Mouse (Mus musculus) heart, embryonic 16.5 days (tissue): ENCODE data around the gene Tvp23b. TPM values are rescaled to one million over a fixed set of nuclear protein-coding genes. Genes with fewer than 3 reads are reported as not detected.

Source experiments
- ATAC-seq: fragments of 200-750 bp; cut with Nextera tagmentation; replicated peaks from 2 replicates; pipeline ENCODE4 v1.8.0; 2017; ENCODE audit warnings: moderate number of reproducible peaks; ENCODE audit not compliant: insufficient read depth, low FRiP score; ENCODE audit errors: extremely low read depth
- H3K27ac ChIP-seq: fragments of 300-500 bp; sonication (generic); 2 replicates; pipeline ENCODE4 v1.5.1; 2014; ENCODE audit warnings: mild to moderate bottlenecking, low read length, control low read depth, moderate library complexity
- H3K27me3 ChIP-seq: fragments of 300-500 bp; sonication (generic); 2 replicates; pipeline ENCODE4 v1.6.1; 2014; ENCODE audit warnings: low read length, mixed read lengths; ENCODE audit not compliant: control insufficient read depth, insufficient read depth
- H3K36me3 ChIP-seq: fragments of 300-500 bp; sonication (generic); 2 replicates; pipeline ENCODE4 v1.6.1; 2014; ENCODE audit not compliant: control insufficient read depth, insufficient read depth
- H3K4me1 ChIP-seq: fragments of 300-500 bp; sonication (generic); 2 replicates; pipeline ENCODE4 v1.6.1; 2014; ENCODE audit warnings: low read length, mixed read lengths; ENCODE audit not compliant: control insufficient read depth, insufficient read depth
- H3K4me2 ChIP-seq: fragments of 300-500 bp; sonication (generic); 2 replicates; pipeline ENCODE4 v1.6.1; 2014; ENCODE audit warnings: low read depth, mild to moderate bottlenecking, control low read depth, low read length
- H3K4me3 ChIP-seq: fragments of 300-500 bp; sonication (generic); 2 replicates; pipeline ENCODE4 v1.5.1; 2014; ENCODE audit warnings: mild to moderate bottlenecking, control low read depth, low read length
- H3K9ac ChIP-seq: fragments of 300-500 bp; sonication (generic); 2 replicates; pipeline ENCODE4 v1.6.1; 2014; ENCODE audit warnings: low read length, control low read depth
- H3K9me3 ChIP-seq: fragments of 300-500 bp; sonication (generic); replicated peaks from 2 replicates; pipeline ENCODE4 v1.6.1; 2016; ENCODE audit warnings: low read length; ENCODE audit not compliant: control insufficient read depth
- whole genome bisulfite sequencing: fragments of 180-500 bp; shearing (Covaris S2); extraction: QIAGEN DNeasy Blood & Tissue Kit; methylation state at CpG from one replicate; pipeline ENCODE4 v1.1.7; 2014; 5-methylcytosine and 5-hydroxymethylcytosine counted together
- polyA plus RNA-seq: library from polyadenylated mRNA; unstranded; fragments of >200 nt; fragmentation: Nextera tagmentation; extraction: Ambion mirVana; gene quantifications from 2 replicates; pipeline ENCODE4 v1.2.1, GENCODE M21; 2015

Tvp23b gene
- polyA plus RNA-seq, 1 experiment from 2014 or later = 54.9 TPM

- Histone ChIP-seq H3K9me3 (no peaks in the 10 kb centered on the region), H3K4me1 (peaks cover 7% of the 10 kb centered on the region), H3K27me3 (no peaks in the 10 kb centered on the region), H3K27ac (peak overlapping the region; percentile 67), H3K9ac (peak overlapping the region; percentile 64), H3K4me3 (peak overlapping the region; percentile 93), H3K36me3 (peaks cover 10% of the 10 kb centered on the region), H3K4me2 (peak overlapping the region; percentile 90)
- WGBS = 25% methylated on average over 9 of the region's 9 CpGs
- ATAC-seq = no peak
Measured at GRCm38 (mm10) chr11:62878728-62879127, 527 bp upstream of the Tvp23b start.

GRCm38 (mm10) chr11:62883407-62883806, 4.2 kb downstream of the Tvp23b start:
- H3K4me2 ChIP-seq = no peak overlapping the region
- H3K36me3 ChIP-seq = peaks cover 28% of the 10 kb centered on the region
- no peak overlapping the region for H3K27ac ChIP-seq
- no peak overlapping the region for H3K4me3 ChIP-seq
- no peaks in the 10 kb centered on the region for H3K9me3 ChIP-seq
- H3K4me1 ChIP-seq = peaks cover 7% of the 10 kb centered on the region
- no peak overlapping the region for H3K9ac ChIP-seq
- no peak for ATAC-seq
- WGBS = 76% methylated on average over 8 of the region's 8 CpGs
- no peaks in the 10 kb centered on the region for H3K27me3 ChIP-seq

GRCm38 (mm10) chr11:62885323-62885722, 6.1 kb downstream of the Tvp23b start:
- no peaks in the 10 kb centered on the region for H3K9me3 ChIP-seq
- ATAC-seq = no peak
- no peaks in the 10 kb centered on the region for H3K27me3 ChIP-seq
- H3K9ac ChIP-seq = no peak overlapping the region
- H3K36me3 ChIP-seq = peaks cover 31% of the 10 kb centered on the region
- H3K4me1 ChIP-seq = peaks cover 1% of the 10 kb centered on the region
- H3K4me2 ChIP-seq = no peak overlapping the region
- 73% methylated on average over 5 of the region's 5 CpGs for WGBS
- H3K4me3 ChIP-seq = no peak overlapping the region
- H3K27ac ChIP-seq = no peak overlapping the region

GRCm38 (mm10) chr11:62890796-62891195, 11.5 kb downstream of the Tvp23b start:
- H3K36me3 ChIP-seq = peaks cover 23% of the 10 kb centered on the region
- WGBS = 89% methylated on average over 4 of the region's 4 CpGs
- H3K27ac ChIP-seq = no peak overlapping the region
- H3K27me3 ChIP-seq = no peaks in the 10 kb centered on the region
- H3K4me3 ChIP-seq = no peak overlapping the region
- no peak for ATAC-seq
- no peak overlapping the region for H3K9ac ChIP-seq
- H3K9me3 ChIP-seq = no peaks in the 10 kb centered on the region
- H3K4me1 ChIP-seq = no peaks in the 10 kb centered on the region
- no peak overlapping the region for H3K4me2 ChIP-seq

GRCm38 (mm10) chr11:62891763-62892162, 12.5 kb downstream of the Tvp23b start:
- no peak for ATAC-seq
- H3K36me3 ChIP-seq = peaks cover 17% of the 10 kb centered on the region
- WGBS = 89% methylated on average over 11 of the region's 11 CpGs

GRCm38 (mm10) chr11:62901699-62902323, 22.6 kb downstream of the Tvp23b start:
- H3K9me3 ChIP-seq = no peaks in the 10 kb centered on the region
- WGBS = 25% methylated on average over 12 of the region's 12 CpGs
- ATAC-seq = peak; percentile 52
- no peak overlapping the region for H3K9ac ChIP-seq
- no peaks in the 10 kb centered on the region for H3K36me3 ChIP-seq
- H3K27me3 ChIP-seq = no peaks in the 10 kb centered on the region
- no peak overlapping the region for H3K4me2 ChIP-seq
- no peaks in the 10 kb centered on the region for H3K4me1 ChIP-seq
- H3K4me3 ChIP-seq = no peak overlapping the region
- no peak overlapping the region for H3K27ac ChIP-seq

More at GRCm38 (mm10) chr11:62891763-62892162, 12.5 kb downstream of the Tvp23b start:
- Histone ChIP-seq H3K4me2 (no peak overlapping the region), H3K4me3 (no peak overlapping the region), H3K27ac (no peak overlapping the region), H3K9me3 (no peaks in the 10 kb centered on the region), H3K4me1 (no peaks in the 10 kb centered on the region), H3K9ac (no peak overlapping the region), H3K27me3 (no peaks in the 10 kb centered on the region)

GRCm38 (mm10) chr11:62903871-62904495, 24.7 kb downstream of the Tvp23b start:
- WGBS = 72% methylated on average over 6 of the region's 6 CpGs
- no peak for ATAC-seq
- H3K27me3 ChIP-seq = no peaks in the 10 kb centered on the region
- H3K9me3 ChIP-seq = no peaks in the 10 kb centered on the region
- no peak overlapping the region for H3K9ac ChIP-seq
- no peak overlapping the region for H3K4me2 ChIP-seq
- H3K4me1 ChIP-seq = no peaks in the 10 kb centered on the region
- H3K4me3 ChIP-seq = no peak overlapping the region
- H3K36me3 ChIP-seq = no peaks in the 10 kb centered on the region
- H3K27ac ChIP-seq = no peak overlapping the region

GRCm38 (mm10) chr11:62909720-62910306, 30.6 kb downstream of the Tvp23b start:
- WGBS = 66% methylated on average over 3 of the region's 3 CpGs
- Histone ChIP-seq H3K27ac (no peak overlapping the region), H3K4me3 (no peak overlapping the region), H3K27me3 (no peaks in the 10 kb centered on the region), H3K4me1 (no peaks in the 10 kb centered on the region), H3K4me2 (no peak overlapping the region), H3K9me3 (no peaks in the 10 kb centered on the region), H3K36me3 (no peaks in the 10 kb centered on the region), H3K9ac (no peak overlapping the region)
- no peak for ATAC-seq

- H3K4me1 ChIP-seq = no peaks in the 10 kb centered on the region
- no peak overlapping the region for H3K4me3 ChIP-seq
- no peak overlapping the region for H3K9ac ChIP-seq
- H3K9me3 ChIP-seq = no peaks in the 10 kb centered on the region
- H3K4me2 ChIP-seq = no peak overlapping the region
- peak; percentile 63 for ATAC-seq
- WGBS = 47% methylated on average over 8 of the region's 8 CpGs
- H3K27me3 ChIP-seq = no peaks in the 10 kb centered on the region
- H3K36me3 ChIP-seq = no peaks in the 10 kb centered on the region
- H3K27ac ChIP-seq = peak overlapping the region; percentile 20; the same call in 1 of the 2 replicates
Measured at GRCm38 (mm10) chr11:62911362-62911761, 32.1 kb downstream of the Tvp23b start.
